Mouse (Mus musculus) neutrophil, adult 5-6 weeks (primary cell): ENCODE measurements around the gene Gm20920. TPM values are rescaled to one million over a fixed set of nuclear protein-coding genes. Genes with fewer than 3 reads are reported as not detected.
"Not testable (repeated sequence)": the region's sequence is repeated elsewhere in the genome, so short reads cannot be mapped to it uniquely, and the experiment has no call there.

Experiments
- ATAC-seq: fragments of 151-379, 151-347 bp; 2 replicates; pipeline ENCODE4 v1.8.0; 2017; ENCODE audit warnings: mild to moderate bottlenecking, moderate TSS enrichment; ENCODE audit not compliant: insufficient number of reproducible peaks, poor library complexity, low FRiP score, severe bottlenecking; ENCODE audit errors: extremely low read depth
- total RNA-seq: library from RNA; stranded (forward); fragments of 200-1000 nt; gene quantifications from 2 replicates; pipeline ENCODE4 v1.2.3, GENCODE M21; 2017

The Gm20920 gene
- not detected in 2 replicates for total RNA-seq

DNA sequence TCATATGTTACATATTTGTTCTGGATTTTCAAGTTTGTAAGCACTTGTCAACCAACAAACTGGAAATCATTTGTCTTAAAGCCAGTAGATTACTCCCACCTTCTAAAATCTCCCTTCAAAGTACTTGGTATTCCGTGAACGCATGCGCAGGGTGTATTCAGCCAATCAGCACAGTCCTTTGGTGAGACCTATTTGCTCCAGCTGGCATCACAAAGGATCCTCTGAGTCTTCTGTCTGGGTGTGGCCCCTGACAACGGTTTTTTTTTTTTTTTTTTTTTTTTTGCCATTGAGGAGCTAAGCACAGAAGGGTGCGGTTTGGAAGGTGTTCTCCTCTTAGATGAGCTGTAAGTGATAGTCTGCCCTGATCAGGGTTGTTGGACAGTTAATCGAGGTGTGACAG lies at the start of gene Gm20920:
TSS of gene Gm20920 (plus strand) at position 301 of the 400 bp plus-strand sequence.
- not testable (repeated sequence) for ATAC-seq
